Mouse (Mus musculus) spleen, adult 10 weeks (tissue): ENCODE measurements around the gene Kif3b. TPM values are rescaled to one million over a fixed set of nuclear protein-coding genes. Genes with fewer than 3 reads are reported as not detected.

ENCODE experiments used
- polyA plus RNA-seq: library from polyadenylated mRNA; stranded (reverse); fragments of 350-450 nt; fragmentation: Illumina TruSeq; extraction: RNeasy Lipid Tissue Mini Kit (QIAGEN cat#74804); gene quantifications from one replicate; pipeline ENCODE4 v1.2.3, GENCODE M21; 2015; ENCODE audit warnings: low replicate concordance; ENCODE audit not compliant: insufficient read depth

Gene Kif3b
- polyA plus RNA-seq: 24.9 TPM

GRCm38 (mm10) chr2:153290938-153291928, at the start of gene Kif3b:
Kif3b (plus strand) TSS chr2:153291413.

GRCm38 (mm10) chr2:153345454-153346220, 54.4 kb downstream of the Kif3b start, which contains the start of gene Asxl1:
Asxl1 (plus strand) TSS chr2:153345829.

Other genes with a start within 250 kb of the Kif3b start
- 5.1 TPM for gene Ccm2l, start 225.5 kb upstream of the Kif3b start, polyA plus RNA-seq
- gene Hck, start 182.9 kb upstream of the Kif3b start, polyA plus RNA-seq: 83.4 TPM
- gene Tm9sf4, start 130.1 kb upstream of the Kif3b start, polyA plus RNA-seq: 50.7 TPM
- 21.4 TPM for gene Tspyl3, start 66.0 kb upstream of the Kif3b start, polyA plus RNA-seq
- 21.6 TPM for gene Plagl2, start 50.0 kb upstream of the Kif3b start, polyA plus RNA-seq
- 22.9 TPM for gene Pofut1, start 49.9 kb upstream of the Kif3b start, polyA plus RNA-seq
- gene Asxl1, start 54.4 kb downstream of the Kif3b start, polyA plus RNA-seq: 40.3 TPM
- gene 4930404H24Rik, start 201.4 kb downstream of the Kif3b start, polyA plus RNA-seq: not detected
- gene Nol4l, start 238.6 kb downstream of the Kif3b start, polyA plus RNA-seq: 2.1 TPM